Mouse (Mus musculus) ovary, postnatal 36 days (tissue): ENCODE measurements around the gene Tnfsf12.
"Not testable (repeated sequence)": the region's sequence is repeated elsewhere in the genome, so short reads cannot be mapped to it uniquely, and the experiment has no call there.

Experiments
- DNase-seq: peaks from one replicate; pipeline ENCODE4 v3.0.0; 2022; ENCODE audit warnings: low spot score, mixed read lengths

The Tnfsf12 gene

DNA sequence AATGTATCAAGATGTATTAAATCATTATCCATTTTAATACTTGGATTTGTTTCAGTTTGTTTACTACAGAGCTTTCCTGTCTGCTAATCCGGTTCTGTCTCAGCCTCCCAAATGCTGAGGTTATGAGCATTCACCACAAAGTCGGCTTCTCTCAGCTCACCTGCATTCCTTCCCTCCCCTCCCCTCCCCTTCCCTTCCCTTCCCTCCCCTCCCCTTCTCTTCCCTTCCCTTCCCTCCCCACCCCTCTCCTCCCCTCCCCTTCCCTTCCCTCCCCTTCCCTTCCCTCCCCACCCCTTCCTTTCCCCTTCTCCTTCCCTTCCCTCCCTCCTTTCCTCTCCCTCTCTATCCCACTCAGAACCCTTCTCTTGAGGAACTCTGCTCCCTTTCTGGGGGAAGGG, 9.0 kb upstream of the Tnfsf12 start:
- no peak for DNase-seq

DNA sequence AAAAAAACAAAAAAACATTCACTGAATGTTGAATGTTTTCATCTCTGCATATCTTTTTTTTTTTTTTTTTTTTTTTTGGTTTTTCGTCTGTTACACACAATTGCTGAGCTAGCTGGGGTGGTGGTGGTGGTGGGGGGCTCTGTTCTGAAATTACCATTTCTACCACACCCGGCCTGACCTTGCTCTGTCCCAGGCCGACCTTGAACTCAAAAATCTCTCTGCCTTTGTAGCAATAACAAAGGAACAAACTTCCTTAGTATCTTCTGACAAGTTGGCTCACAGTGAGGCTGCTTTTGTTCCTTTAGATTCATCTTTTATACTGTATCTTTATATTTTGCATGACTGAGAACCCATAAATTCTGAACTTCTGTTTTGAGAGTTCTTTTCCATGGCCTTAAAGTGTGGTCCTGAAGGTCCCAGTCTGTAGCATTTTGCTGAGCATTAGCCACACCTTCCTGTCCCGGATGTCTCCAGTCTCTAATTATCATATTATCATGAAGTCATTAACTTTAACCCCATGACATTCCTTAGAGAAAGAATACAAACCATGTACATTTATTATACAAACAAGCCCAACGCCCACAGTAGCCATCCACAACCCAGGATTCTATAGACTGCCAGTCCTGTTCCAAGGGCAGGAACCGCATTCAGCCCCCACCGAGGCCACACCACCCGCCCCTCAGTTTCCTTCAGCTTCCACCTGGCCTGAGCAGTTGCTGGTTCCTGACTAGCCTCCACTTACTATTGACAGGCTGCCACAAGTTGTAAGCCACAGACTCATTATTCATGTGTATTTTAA, 8.4 kb upstream of the Tnfsf12 start:
- DNase-seq, result no peak

DNA sequence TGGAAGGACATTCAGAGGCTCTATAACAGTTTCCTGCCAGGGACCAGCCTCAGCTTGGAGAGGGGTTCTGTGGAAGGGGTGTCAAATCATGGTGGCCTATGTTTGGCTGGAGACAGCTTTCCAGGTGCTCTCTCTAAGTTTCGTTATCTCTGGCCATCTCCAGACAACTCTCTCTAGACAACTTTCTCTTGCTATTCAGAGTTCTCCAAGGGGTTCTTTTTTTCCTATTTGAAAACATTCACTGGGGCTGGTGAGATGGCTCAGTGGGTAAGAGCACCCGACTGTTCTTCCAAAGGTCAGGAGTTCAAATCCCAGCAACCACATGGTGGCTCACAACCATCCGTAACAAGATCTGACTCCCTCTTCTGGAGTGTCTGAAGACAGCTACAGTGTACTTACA, 7.7 kb upstream of the Tnfsf12 start:
- DNase-seq, result not testable (repeated sequence)

DNA sequence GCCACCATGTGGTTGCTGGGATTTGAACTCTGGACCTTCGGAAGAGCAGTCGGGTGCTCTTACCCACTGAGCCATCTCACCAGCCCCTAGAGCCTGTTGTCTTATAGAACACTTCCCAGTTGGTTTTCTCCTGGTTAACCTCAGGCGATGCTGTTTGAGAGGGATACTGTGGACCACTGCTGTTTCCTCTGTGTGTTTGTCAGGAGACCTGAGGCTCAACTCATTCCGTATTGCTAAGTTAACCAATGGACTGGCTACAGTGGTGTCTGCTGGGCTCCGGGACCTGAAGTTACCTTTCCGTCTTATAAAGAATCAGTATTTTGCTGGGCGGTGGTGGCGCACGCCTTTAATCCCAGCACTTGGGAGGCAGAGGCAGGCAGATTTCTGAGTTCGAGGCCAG, 7.2 kb upstream of the Tnfsf12 start:
- not testable (repeated sequence) for DNase-seq

DNA sequence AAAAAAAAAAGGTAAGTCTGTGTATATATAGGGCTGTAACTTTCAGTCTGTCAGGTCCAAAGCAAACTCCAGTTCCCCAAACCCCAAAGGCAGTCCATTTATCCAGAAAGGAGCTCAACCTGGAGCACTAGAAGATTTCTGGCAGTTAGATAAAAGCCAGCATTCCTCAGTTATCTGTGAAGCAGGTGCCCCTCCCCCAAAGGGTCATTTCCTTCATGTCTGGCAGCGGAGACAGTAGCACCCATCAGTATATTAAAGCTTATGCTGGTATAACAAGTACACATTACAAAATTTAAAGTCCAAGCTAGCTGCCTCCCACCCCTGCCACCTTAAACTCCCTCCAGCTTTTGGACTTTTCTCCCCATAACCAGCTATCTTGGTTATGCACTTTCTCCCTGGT, 3.9 kb upstream of the Tnfsf12 start:
- DNase-seq, result no peak

DNA sequence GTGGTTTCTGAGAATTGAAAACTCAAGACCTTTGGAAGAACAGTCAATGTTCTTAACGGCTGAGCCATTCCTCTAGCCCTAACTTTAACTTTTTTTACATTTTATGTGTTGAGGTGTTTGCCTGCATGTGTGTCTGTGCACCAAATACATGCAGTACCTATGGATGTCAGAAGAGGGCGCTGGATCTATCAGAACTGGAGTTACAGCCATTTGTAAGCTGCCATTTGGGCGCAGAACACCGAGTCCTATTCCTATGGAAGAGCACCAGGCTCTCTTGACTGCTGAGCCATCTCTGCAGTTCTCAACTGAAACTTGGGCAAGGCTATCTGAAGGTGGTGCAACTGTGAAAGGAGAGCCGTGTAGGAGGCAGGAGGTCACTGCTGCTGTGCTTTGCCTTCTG, 2.9 kb upstream of the Tnfsf12 start:
- DNase-seq, result no peak

DNA sequence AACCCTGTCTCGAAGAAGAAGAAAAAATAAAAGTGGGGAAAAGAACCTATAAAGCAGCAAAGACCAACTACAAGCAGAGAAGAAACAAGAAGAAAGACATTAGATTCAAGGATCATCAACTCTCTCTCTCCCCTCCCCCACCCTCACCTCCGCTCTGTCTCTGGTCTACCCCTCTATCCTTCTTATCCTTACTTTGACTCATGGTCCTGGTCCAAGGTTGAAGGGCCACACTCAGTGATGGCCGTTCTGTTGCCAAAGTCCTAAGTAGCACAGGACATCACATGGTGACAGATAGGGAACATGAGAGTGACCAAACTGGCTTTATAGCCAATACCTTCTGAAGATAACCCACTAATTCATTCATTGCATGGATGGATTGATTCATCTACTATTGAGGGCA, 1.7 kb upstream of the Tnfsf12 start:
- no peak for DNase-seq

DNA sequence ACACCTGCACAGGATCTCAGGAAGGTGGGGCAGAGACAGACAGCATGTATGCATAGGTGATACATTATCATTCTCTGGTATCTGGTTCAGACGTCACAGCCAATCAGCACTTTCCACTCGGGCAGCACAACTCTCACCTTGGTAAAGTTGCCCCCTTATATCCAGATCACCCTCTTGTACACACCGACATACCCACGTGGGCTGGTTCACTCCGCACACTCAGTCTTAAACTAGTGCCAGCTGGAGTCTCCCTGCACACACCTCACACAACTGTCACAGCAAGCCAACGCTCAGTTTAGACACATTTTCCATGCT, 646 bp downstream of the Tnfsf12 start:
- no peak for DNase-seq

DNA sequence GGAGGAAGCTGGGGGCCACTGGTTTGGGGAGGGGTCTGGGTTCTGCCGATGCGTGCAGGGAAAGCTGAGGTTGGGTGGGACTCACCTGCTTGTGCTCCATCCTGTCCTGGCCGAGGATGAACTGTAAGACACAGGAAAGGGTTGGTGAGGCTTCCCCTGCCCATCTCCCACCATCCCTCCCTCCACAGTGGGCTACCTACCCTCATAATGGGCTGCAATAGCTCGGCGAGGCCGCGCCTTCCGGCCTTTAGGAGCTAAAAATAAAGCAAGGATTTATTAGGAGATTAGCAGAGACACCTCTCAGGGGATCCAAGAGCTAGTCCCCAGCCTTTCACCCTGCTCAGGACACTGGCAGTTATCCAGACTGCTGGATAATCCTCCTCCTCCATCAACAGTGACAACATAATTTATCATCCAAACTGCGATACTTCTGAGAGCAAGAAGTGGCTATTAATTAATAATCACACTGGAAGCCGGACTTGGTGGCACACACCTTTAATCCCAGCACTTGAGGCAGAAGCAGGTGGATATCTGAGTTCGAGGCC, 2.2 kb downstream of the Tnfsf12 start:
- no peak for DNase-seq

DNA sequence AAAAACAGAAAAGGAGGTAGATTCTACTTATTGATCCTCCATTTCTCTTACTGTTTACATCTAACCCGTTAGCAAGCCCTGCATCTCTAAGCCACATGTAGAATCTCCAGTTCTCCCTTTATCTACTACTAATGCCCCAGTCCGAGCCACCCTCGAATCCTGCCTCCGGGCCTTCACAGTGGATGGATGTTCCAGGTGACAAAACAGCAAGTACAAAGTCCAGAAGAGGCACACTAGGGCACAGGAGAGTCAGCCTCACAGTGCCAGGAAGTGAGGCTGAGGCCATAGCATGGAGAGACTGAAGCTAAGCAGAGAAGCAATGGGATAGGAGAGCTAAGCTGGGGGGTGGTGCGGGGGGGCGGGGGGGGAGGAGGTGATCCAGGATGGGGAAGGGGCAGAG, 2.8 kb downstream of the Tnfsf12 start:
- no peak for DNase-seq

DNA sequence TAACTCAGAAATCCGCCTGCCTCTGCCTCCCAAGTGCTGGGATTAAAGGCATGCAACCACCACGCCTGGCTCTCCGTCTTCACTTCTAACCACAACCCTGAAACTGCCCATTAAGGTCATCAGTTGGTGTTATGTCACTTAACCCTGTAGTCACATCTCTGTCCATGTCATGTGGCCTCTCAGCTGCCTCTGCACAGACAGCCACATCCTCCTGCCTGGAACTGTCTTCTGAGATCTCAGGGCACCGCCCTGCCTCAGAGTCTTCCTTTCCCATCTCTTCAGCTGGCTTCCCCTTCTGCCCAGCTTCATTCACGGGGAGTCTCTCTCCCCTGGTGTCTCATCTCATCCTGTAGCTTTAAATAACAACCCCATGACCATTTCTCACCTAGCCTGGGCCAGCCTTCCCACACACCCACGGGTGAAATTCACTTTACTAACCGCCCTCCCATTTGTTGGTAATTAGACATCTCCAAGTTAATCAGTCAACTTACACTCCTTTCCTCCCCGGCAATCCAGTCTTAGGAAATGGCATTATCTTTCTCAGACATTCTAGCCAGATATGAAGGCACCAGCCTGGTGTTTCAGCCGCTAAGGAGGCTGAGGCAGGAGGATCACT, 3.3 kb downstream of the Tnfsf12 start:
- DNase-seq, result no peak

DNA sequence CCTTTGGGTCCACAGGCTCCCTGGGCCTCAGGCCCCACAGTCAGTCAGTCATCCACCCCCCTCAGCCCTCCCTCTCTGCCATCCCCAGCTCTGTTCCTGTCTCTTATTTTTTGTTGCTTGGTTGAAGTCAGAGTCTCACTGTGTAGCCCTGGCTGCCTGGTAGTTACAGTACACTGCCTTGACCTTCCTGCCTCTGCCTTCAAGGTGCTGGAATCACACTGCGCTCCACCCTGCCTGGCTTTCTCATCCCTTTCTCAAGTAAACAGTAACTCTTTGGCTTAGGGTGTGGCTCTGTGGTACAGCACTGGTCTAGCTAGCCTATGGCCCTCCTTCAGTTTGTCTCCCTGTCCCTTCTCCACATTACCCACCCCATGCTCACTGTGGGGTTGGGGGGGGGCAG, 5.8 kb downstream of the Tnfsf12 start:
- no peak for DNase-seq

DNA sequence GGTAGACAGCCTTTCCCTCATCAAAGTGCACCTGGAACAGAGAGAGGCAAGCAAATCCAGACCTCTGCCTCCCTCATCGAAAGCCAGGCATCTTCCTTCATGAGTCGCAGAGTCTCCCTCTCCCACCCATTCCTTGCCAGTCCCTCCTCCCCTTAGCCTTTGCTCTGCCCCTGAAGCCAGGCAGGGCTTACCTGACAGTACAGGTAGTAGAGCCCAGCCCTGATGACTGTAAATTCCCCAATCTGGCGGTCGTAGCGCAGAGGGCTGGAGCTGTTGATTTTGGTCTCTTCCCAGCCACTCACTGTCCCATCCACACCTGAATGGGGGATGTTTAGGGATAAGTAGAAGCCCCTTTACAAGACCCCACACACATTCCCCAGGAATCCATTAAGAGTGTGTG, 8.6 kb downstream of the Tnfsf12 start:
- DNase-seq, result no peak

DNA sequence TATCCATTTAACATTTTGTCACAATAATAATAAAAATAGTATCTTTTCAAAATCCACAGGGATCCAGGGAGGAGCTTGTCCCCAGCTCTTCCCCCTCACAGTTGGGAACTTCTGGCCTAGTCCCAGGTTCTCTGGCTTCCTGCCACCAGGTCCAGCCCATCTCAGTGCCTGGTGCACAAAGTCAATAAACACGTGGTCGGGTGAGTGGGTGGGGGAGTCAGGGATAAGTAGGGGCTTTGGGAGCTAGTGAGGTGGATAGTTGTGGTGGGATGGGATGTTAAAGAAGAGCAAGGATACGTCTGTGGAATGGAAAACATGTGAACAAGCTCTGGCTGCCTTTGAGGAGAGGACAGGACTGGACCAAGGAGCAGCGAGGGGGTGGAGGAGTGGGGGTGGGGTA, 9.3 kb downstream of the Tnfsf12 start:
- peak; percentile 79 for DNase-seq

DNA sequence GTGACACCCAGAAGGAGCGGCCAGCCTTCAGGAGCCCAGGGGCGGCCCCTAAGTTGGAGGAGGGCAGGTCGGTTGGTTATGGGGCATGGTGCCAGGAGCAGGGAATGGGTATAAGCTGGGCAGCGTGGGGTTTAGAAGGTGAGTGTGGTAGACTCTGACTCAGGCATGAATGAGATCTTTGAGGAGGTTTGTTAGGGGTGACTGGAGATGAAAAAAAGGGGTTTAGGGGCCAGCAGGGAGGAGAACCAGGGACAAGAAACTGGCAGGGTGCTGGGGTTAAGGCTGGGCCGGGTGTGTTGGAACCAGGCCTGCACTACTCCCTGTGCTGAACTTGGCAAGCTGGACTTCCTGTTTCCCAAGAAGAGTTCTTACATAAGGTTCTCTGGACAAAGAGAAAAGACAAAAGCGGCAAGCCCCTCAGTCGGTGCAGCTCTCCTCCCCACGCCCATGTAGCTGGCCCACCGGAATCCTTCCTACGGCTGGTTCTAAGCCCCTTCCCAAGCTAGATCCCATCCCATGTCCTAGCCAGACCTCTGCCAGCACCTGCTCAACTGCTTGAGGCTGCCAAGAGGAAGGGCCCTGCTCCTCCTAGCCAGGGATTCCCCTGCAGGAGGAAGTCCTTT, 10.0 kb downstream of the Tnfsf12 start, which contains the start of gene Tnfsf13:
Gene Tnfsf13, minus strand, starts transcription at position 259 of the 623 bp plus-strand sequence.
- DNase-seq, result peak; percentile 73

DNA sequence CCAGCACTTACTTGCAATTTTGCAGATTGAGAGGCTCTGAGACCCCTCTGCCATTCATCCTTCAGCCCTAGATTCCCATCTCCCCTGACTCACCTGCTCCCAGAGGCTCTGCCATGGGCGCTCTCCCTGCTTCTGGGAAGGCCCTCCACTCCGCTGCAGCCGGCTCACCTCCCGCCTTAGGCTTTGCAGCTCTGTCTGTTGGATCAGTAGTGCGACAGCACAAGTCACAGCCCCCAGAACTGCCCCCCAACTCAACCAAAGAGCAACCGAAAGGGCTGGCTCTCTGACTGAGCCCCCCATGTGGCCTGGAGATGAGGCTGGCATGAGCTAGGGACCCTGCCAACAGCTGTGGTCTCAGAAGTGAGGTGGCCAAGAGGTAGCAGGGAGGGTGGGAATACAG, 10.7 kb downstream of the Tnfsf12 start:
- DNase-seq, result peak; percentile 21

DNA sequence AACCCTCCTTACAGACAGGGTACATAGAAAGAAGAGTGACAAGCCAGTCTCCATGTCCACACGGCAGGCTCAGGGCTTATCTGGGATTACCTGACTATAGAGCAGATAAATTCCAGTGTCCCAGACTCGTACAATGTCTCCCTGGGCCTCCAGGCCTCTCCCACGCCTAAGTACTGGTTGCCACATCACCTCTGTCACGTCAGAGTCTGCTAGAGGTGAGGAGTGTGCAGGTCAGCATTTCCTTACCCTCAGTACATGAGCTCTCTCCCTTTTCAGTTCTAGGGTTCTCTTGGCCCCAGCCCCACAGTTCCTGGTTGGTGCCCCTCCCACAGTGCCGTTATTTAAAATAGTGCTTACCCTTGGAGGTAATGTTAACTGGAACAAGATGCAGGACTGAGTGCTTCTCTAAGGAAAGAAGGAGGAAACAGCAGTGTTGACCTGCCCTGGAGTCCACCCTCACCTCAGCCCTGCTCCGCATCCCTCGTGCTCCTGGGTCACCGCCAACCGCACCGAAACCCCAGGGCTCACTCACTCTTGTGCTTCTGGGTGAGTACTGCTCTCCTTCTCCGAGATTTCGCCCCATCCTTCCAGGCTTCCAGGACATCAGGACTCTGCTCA, 11.4 kb downstream of the Tnfsf12 start:
- peak; percentile 35 for DNase-seq

DNA sequence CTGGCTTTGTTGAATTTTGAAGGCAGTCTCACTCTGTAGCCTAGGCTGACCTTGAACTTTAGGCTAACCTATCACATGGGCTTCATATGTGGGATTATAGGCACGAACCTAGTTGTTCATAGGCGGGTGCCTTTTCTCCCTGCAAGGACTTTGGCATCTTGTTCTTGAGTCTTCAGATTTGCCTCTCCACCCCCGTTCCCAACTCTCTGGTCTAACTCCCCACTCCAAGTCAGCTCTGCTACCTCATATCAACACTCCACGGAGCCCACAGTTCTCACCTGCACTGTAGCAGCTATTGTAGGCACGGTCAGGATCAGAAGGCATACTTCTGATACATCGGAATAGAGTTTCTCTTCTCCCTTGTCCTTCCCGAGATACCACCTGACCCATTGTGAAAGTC, 12.1 kb downstream of the Tnfsf12 start:
- DNase-seq, result no peak

DNA sequence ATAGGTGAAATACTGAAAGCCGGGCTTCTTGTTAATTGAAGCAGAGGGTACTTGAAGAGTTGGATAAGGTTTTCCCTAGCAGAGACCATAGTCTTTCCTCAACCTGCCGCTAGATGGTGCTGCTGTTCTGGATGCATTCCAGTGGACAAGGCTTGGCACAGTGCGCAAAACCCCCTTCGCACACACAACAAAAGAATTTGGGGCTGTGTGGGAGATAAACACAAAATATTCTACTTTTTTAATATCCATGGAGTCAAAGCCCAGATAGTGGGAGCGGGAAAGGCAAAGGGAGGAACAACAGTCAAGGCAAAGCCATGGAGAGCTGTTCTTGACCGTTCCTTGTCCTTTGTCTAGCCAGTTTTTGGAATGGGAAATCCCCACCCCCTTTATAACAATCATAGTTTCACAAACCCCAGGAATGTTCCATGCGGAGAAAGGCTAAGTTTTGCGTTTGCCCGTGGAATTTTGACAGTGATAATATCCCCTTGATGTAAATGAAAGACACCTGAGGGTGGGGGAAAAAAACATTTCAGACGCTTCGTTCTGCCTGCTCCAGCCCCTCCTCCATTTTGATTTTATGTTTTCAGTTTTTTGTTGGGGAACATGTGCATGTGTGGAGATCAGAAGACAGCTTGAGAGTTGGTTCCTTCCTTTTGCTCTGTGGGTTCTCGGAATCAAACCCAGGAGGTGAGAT, 12.7 kb downstream of the Tnfsf12 start:
- DNase-seq, result peak; percentile 88

DNA sequence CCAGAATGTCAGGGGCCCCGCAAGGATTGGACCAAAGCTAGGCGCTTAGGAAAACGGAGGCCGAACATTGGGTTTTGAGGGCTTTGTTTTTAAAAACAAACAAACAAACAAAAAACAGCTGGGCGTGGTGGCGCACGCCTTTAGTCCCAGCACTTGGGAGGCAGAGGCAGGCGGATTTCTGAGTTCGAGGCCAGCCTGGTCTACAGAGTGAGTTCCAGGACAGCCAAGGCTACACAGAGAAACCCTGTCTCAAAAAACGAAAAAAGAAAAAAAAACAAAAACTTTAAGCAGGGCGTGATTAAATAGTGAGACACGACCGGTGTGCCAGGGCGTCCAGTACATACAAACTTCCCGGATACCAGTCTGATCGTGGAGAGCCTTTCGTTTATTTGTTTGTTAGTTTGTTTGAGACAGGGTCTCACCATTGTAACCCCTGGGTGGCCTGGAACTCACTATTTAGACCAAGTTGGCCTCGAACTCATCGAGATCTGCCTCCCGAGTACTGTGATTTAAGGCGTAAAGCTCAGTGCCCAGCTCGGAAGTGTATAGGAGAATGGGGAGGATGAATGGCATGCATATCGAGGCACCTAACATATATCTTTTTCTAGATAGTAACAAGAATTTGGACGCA, 13.3 kb downstream of the Tnfsf12 start:
- no peak for DNase-seq

DNA sequence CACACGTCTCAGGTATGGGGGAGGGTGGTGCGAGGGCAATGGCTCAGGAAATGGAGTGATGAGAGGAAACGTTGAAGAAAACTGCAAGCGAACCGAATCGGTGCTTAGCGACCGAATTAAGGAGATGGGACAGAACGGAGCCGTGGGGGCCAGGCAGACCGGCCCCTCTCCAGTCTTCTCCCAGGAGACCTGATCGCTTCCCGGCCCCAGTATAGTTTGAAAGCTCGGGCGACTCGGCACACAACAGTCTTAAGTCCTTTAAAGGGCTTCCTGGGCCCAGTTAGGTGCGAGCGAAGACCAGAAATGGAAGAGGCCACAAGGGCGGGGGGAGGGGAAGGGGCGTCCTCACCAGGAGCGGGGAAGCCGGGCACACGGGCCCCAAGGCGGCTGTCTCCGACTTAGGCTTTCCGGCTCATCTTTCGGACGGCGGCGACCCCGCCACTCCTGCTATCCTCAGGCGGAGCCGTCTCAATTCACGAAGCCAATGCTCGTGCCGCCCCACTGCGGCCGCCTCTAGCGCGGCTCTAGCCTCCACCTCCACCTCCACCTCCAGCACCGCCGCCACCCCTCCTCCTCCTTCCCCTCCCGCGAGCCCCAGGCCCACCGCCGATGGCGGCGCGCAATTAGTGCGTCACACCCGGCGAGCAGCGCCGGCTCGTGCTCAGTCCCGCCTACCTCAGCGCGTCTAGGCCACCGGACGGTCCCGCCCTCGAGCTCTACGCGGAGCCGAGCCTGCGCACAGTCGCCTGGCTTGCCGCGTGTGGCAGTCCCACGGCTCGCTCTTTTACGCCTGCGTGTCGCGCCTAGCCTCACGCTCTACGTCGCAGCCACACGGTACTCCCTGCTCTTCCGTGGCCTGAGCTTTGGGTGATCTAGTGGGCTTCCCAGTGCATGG, 14.1 kb downstream of the Tnfsf12 start, which contains the start of gene Senp3:
Gene Senp3, minus strand, starts transcription at position 771 of the 895 bp plus-strand sequence.
- peak; percentile 96 for DNase-seq
